Mouse (Mus musculus) ES-E14 (cell line): ENCODE measurements around the gene Rasgef1b.

Experiments used
- CHD2 ChIP-seq: IDR thresholded peaks from 2 replicates; pipeline ENCODE4 v1.6.1; 2014; ENCODE audit warnings: mild to moderate bottlenecking, low read depth, low read length, inconsistent platforms
- HCFC1 ChIP-seq: IDR thresholded peaks from 2 replicates; pipeline ENCODE4 v1.6.1; 2012; ENCODE audit warnings: low read length, inconsistent platforms, borderline replicate concordance; ENCODE audit not compliant: insufficient read depth
- MAFK ChIP-seq: IDR thresholded peaks from 2 replicates; pipeline ENCODE4 v1.6.1; 2014; ENCODE audit warnings: mild to moderate bottlenecking, low read depth, low read length, inconsistent platforms; ENCODE audit not compliant: insufficient read depth
- ZC3H11A ChIP-seq: IDR thresholded peaks from 2 replicates; pipeline ENCODE4 v1.6.1; 2012; ENCODE audit warnings: low read depth, mild to moderate bottlenecking, inconsistent platforms, low read length, borderline replicate concordance
- ZNF384 ChIP-seq: IDR thresholded peaks from 2 replicates; pipeline ENCODE4 v1.6.1; 2012; ENCODE audit warnings: low read depth, low read length, inconsistent platforms

GRCm38 (mm10) chr5:99338826-99339225 is 390.0 kb downstream of the Rasgef1b start:
- no peak for TF ChIP-seq HCFC1
- no peak for TF ChIP-seq MAFK
- no peak for TF ChIP-seq ZC3H11A
- TF ChIP-seq CHD2, result no peak
- no peak for TF ChIP-seq ZNF384
